ENCODE assay signal across 11 mouse cellular contexts in the genomic region with DNA sequence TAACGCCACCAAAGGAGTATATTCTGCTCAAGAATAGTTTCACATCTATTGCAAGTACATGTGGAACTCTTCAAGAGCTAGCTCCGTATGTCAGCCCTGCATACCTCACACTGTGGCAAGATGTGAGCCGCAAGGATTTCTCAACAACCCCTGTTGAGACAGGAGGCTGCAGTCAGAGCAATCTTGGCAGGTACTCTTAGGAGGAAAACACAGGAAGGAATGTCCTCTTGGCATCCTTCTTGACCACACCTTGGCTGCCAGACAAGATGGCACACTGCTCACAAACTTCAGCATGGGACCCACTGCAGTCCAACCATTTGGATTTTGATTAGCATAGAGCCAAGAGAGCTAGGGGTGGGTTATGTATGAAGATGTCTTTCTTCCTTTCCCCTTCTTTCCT.
DNase-seq lines count a peak whose midpoint lies in the region.
"Had no signal": no experiment of that assay in that cellular context is flagged by ENCODE, and none has a peak within 500 bp of the region (broad histone marks: within the 10 kb centered on the region; RNA-seq: fewer than 3 reads in every experiment).

No protein-coding gene starts in this region.

- peak; percentile 46 to 64 for DNase-seq in cerebellum, postnatal 14 days
- no peak for DNase-seq in cerebellum, adult 8-10 months
- peak; percentile 12 for DNase-seq in left cerebral cortex, postnatal 4 days
- DNase-seq in left cerebral cortex, postnatal 36 days (ENCODE audit: low spot score in 2 of 2), result no peak
- peak; percentile 82 for DNase-seq in fibroblast of lung, adult 2 months (ENCODE audit: low read depth)
- no peak for DNase-seq in layer of hippocampus, adult 18-20 months (ENCODE audit: low spot score in 2 of 2)
- DNase-seq: adrenal gland, postnatal 25 days; gastrocnemius, postnatal 14 days; heart, postnatal 36 days; kidney, adult 11 months; kidney, adult 9 months had no signal

- intact Hi-C loops in left cerebral cortex, postnatal 4 days (cut with DNase I), result no loop called here
- intact Hi-C loops in left cerebral cortex, postnatal 36 days (cut with DNase I), result no loop called here

Comparison
In these comparisons a context has a peak if more than half of its experiments do, and no peak if none do; other contexts are left out.
1. DNase-seq: peak in cerebellum, postnatal 14 days (2 of 2), left cerebral cortex, postnatal 4 days (single experiment) and fibroblast of lung, adult 2 months (single experiment); none in cerebellum, adult 8-10 months (single experiment), left cerebral cortex, postnatal 36 days (0 of 2) and layer of hippocampus, adult 18-20 months (0 of 2).